In the genomic region with DNA sequence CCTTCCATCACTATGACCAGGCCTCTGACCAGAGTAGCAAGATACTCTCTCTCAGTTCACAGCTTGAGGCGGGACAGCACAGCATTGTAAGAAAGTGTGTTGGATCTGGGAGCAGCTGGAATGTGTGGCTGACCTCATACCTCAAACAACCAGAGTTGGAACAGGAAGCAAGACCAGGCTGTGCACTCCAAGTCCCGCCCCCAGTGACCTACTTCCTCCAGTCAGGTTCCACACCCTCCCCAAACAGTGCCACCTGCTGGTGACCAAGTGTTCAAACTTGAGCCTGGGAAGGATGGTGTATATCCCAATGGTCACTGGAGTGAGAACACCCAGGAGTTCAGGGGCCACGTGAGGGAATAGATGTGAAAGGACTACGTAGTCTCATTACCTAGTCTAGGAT, we compare ENCODE assay signal across 14 mouse cellular contexts. TPM values are rescaled to one million over a fixed set of nuclear protein-coding genes. Genes with fewer than 3 reads are reported as not detected.
DNase-seq lines count a peak whose midpoint lies in the region; ATAC-seq and TF ChIP-seq lines count a peak whose summit lies in the region.
"Had no signal": no experiment of that assay in that cellular context is flagged by ENCODE, and none has a peak within 500 bp of the region (broad histone marks: within the 10 kb centered on the region; RNA-seq: fewer than 3 reads in every experiment).

No protein-coding gene starts in this region.

- no peaks in the 10 kb centered on the region for H3K27me3 ChIP-seq in midbrain, postnatal 0 days (ENCODE audit: insufficient read depth, low read length)
- no peaks in the 10 kb centered on the region for H3K27me3 ChIP-seq in midbrain, embryonic 10.5 days (ENCODE audit: low read depth, poor library complexity, severe bottlenecking)
- no peaks in the 10 kb centered on the region for H3K27me3 ChIP-seq in embryonic facial prominence, embryonic 14.5 days (replicated peaks; ENCODE audit: control insufficient read depth, insufficient read depth, low read length)

- TF ChIP-seq CTCF in midbrain, postnatal 0 days (IDR thresholded peaks at IDR 0.05), result peak; percentile 53

- H3K27ac ChIP-seq in midbrain, postnatal 0 days (ENCODE audit: low read depth, low read length), result no peak overlapping the region
- H3K27ac ChIP-seq in midbrain, embryonic 10.5 days (replicated peaks), result no peak overlapping the region
- H3K27ac ChIP-seq in embryonic facial prominence, embryonic 14.5 days (replicated peaks; ENCODE audit: low read depth, low read length), result no peak overlapping the region

- peaks cover 34% of the 10 kb centered on the region for H3K36me3 ChIP-seq in midbrain, postnatal 0 days (ENCODE audit: insufficient read depth, low read length)
- no peaks in the 10 kb centered on the region for H3K36me3 ChIP-seq in midbrain, embryonic 10.5 days
- H3K36me3 ChIP-seq in embryonic facial prominence, embryonic 14.5 days (ENCODE audit: control insufficient read depth, insufficient read depth, low read length), result no peaks in the 10 kb centered on the region
- H3K36me3 ChIP-seq: G1E had no signal

- WGBS in midbrain, postnatal 0 days, result 97% methylated on average over 4 of the region's 4 CpGs
- 89% methylated on average over 4 of the region's 4 CpGs for WGBS in midbrain, embryonic 10.5 days
- 88% methylated on average over 3 of the region's 4 CpGs for WGBS in embryonic facial prominence, embryonic 14.5 days

- no peak overlapping the region for H3K4me2 ChIP-seq in midbrain, postnatal 0 days (ENCODE audit: low read depth, low read length, poor library complexity, severe bottlenecking)
- H3K4me2 ChIP-seq in embryonic facial prominence, embryonic 14.5 days (ENCODE audit: low read depth, low read length), result no peak overlapping the region

- no peak overlapping the region for H3K4me3 ChIP-seq in midbrain, postnatal 0 days (ENCODE audit: low read depth, low read length)
- H3K4me3 ChIP-seq in midbrain, embryonic 10.5 days, result no peak overlapping the region
- no peak overlapping the region for H3K4me3 ChIP-seq in embryonic facial prominence, embryonic 14.5 days (ENCODE audit: low read depth, low read length)

- no peak overlapping the region for H3K9ac ChIP-seq in midbrain, postnatal 0 days (replicated peaks; ENCODE audit: low read length, poor library complexity, severe bottlenecking)
- H3K9ac ChIP-seq in embryonic facial prominence, embryonic 14.5 days (ENCODE audit: low read depth, low read length), result no peak overlapping the region

- ATAC-seq in midbrain, postnatal 0 days (ENCODE audit: low FRiP score), result no peak
- ATAC-seq in embryonic facial prominence, embryonic 14.5 days (ENCODE audit: low read depth), result no peak
- no peak for ATAC-seq in cerebellum, adult (ENCODE audit: insufficient number of reproducible peaks, low FRiP score, low TSS enrichment)

- no peaks in the 10 kb centered on the region for H3K9me3 ChIP-seq in midbrain, postnatal 0 days (ENCODE audit: low read length)
- H3K9me3 ChIP-seq in midbrain, embryonic 10.5 days (replicated peaks), result no peaks in the 10 kb centered on the region
- H3K9me3 ChIP-seq in embryonic facial prominence, embryonic 14.5 days (ENCODE audit: control insufficient read depth, low read length), result no peaks in the 10 kb centered on the region

- DNase-seq in heart, postnatal 10 days, result peak; percentile 7 to 30
- DNase-seq in heart, adult 8-10 months (ENCODE audit: low spot score), result no peak
- DNase-seq in midbrain, postnatal 0 days (ENCODE audit: low spot score), result peak; percentile 33
- no peak for DNase-seq in midbrain, embryonic 10.5 days (ENCODE audit: low spot score)
- peak; percentile 4 for DNase-seq in embryonic facial prominence, embryonic 14.5 days (ENCODE audit: low spot score)
- peak; percentile 8 for DNase-seq in testis, postnatal 14 days (ENCODE audit: low spot score)
- DNase-seq in right cerebral cortex, postnatal 36 days (ENCODE audit: low spot score in 2 of 2), result no peak
- DNase-seq: heart, adult 18-20 months; kidney, adult 8-10 months; midbrain, embryonic 14.5 days had no signal

- intact Hi-C loops in heart, postnatal 10 days (cut with DNase I), result no loop called here

- no peaks in the 10 kb centered on the region for H3K4me1 ChIP-seq in midbrain, postnatal 0 days (ENCODE audit: insufficient read depth, low read length)
- no peaks in the 10 kb centered on the region for H3K4me1 ChIP-seq in midbrain, embryonic 10.5 days
- no peaks in the 10 kb centered on the region for H3K4me1 ChIP-seq in embryonic facial prominence, embryonic 14.5 days (ENCODE audit: control insufficient read depth, insufficient read depth, low read length)

RNA-seq across cellular contexts. Expression of a gene that starts 57.2 kb away (rescaled TPM):
- not detected for total RNA-seq in heart, postnatal 10 days (2021)
- total RNA-seq in heart, adult 8-10 months (2022), result not detected
- total RNA-seq in midbrain, postnatal 0 days (2014; rRNA removed), result not detected in 2 replicates
- 0.23 TPM in 1 of 2 replicates, not detected in the other for polyA plus RNA-seq in midbrain, postnatal 0 days (2015; fragmentation: Nextera tagmentation; extraction: Ambion mirVana)
- not detected in 2 replicates for polyA plus RNA-seq in midbrain, embryonic 10.5 days (2016; fragmentation: Nextera tagmentation; extraction: Ambion mirVana)
- not detected in 2 replicates for polyA plus RNA-seq in embryonic facial prominence, embryonic 14.5 days (2014; fragmentation: Nextera tagmentation; extraction: Ambion mirVana)
- total RNA-seq: heart, adult 18-20 months had no signal
- polyA plus RNA-seq: G1E; limb, embryonic 14.5 days; midbrain, embryonic 14.5 days; stomach, embryonic 16.5 days had no signal

Comparison
In these comparisons a context has a peak if more than half of its experiments do, and no peak if none do; other contexts are left out.
1. DNase-seq: peak in heart, postnatal 10 days (2 of 2), midbrain, postnatal 0 days (single experiment), embryonic facial prominence, embryonic 14.5 days (single experiment) and testis, postnatal 14 days (single experiment); none in heart, adult 8-10 months (single experiment), midbrain, embryonic 10.5 days (single experiment) and right cerebral cortex, postnatal 36 days (0 of 2).